Mouse (Mus musculus): ENCODE measurements around the gene Olfr159. TPM values are rescaled to one million over a fixed set of nuclear protein-coding genes. Genes with fewer than 3 reads are reported as not detected.

Olfr159 gene
- polyA plus RNA-seq (2017; shearing (Covaris generic)): not detected

GRCm38 (mm10) chr4:43770909-43771308 lies at the start of gene Olfr159:
TSS of gene Olfr159 (minus strand) at chr4:43771009.

DNA sequence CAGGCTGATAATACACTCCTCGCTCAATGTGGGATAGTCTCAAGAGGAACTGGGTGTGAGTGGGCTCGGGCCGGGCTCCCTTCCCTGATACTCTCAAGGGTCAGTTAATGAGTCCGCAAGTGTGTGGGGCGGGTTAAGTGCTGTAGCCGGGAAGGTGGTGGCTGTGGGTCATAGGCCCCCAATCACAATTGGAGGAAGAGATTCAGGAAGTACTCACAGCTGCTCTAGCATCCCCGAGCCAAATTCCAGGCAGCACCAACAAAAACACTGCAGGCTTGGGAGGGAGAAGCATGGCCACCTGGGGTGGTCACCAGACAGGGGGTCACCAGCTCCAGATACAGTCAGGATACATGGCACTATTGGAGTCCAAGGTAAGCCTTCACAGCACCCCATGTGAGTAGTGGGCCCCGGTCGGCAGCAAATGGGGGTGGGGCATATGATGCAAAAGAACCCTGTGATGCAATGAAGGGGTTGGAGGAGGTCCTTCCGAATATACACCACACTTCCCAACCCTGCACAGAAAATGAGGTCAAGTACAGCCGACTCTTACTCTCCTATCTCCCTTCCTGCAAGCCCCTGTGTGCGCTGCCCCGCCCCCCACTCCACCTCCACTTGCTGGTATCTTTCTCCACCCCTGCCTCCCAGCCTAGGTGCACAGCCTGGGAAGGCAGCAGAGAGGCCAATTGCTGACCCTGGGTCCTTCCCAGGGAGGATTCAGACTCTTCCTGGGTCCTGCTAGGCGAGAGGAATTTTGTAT lies 40.8 kb downstream of the Olfr159 start, which contains the start of gene Spaar:
Gene Spaar (plus strand): TSS at position 241 of the 757 bp plus-strand sequence.

GRCm38 (mm10) chr4:43726995-43727394 lies 43.8 kb downstream of the Olfr159 start, which contains the start of gene Hrct1:
TSS of gene Hrct1 (plus strand) at chr4:43727188.

Other genes starting within 250 kb of the Olfr159 start
- gene Tpm2, start 247.2 kb downstream of the Olfr159 start, polyA plus RNA-seq (2017; shearing (Covaris generic)): not detected
- gene Creb3, start 208.7 kb downstream of the Olfr159 start, polyA plus RNA-seq (2017; shearing (Covaris generic)): 82.0 TPM
- 266 TPM for gene Tln1, start 208.3 kb downstream of the Olfr159 start, polyA plus RNA-seq (2017; shearing (Covaris generic))
- gene Rgp1, start 192.3 kb downstream of the Olfr159 start, polyA plus RNA-seq (2017; shearing (Covaris generic)): 18.0 TPM
- 51.7 TPM for gene Gba2, start 192.1 kb downstream of the Olfr159 start, polyA plus RNA-seq (2017; shearing (Covaris generic))
- gene Msmp, start 186.5 kb downstream of the Olfr159 start, polyA plus RNA-seq (2017; shearing (Covaris generic)): 4.2 TPM
- gene Npr2, start 139.1 kb downstream of the Olfr159 start, polyA plus RNA-seq (2017; shearing (Covaris generic)): not detected
- gene Spag8, start 117.4 kb downstream of the Olfr159 start, polyA plus RNA-seq (2017; shearing (Covaris generic)): 0.39 TPM
- 73.0 TPM for gene Hint2, start 114.5 kb downstream of the Olfr159 start, polyA plus RNA-seq (2017; shearing (Covaris generic))
- gene Tmem8b, start 102.0 kb downstream of the Olfr159 start, polyA plus RNA-seq (2017; shearing (Covaris generic)): 2.1 TPM
- 1.2 TPM for gene Fam221b, start 101.9 kb downstream of the Olfr159 start, polyA plus RNA-seq (2017; shearing (Covaris generic))
- gene Olfr70, start 70.2 kb downstream of the Olfr159 start, polyA plus RNA-seq (2017; shearing (Covaris generic)): not detected
- gene Olfr71, start 60.8 kb downstream of the Olfr159 start, polyA plus RNA-seq (2017; shearing (Covaris generic)): not detected
- gene Hrct1, start 43.8 kb downstream of the Olfr159 start, polyA plus RNA-seq (2017; shearing (Covaris generic)): not detected
- 0.11 TPM for gene Spaar, start 41.0 kb downstream of the Olfr159 start, polyA plus RNA-seq (2017; shearing (Covaris generic))
- not detected for gene Olfr156, start 52.9 kb upstream of the Olfr159 start, polyA plus RNA-seq (2017; shearing (Covaris generic))
- gene Olfr157, start 69.2 kb upstream of the Olfr159 start, polyA plus RNA-seq (2017; shearing (Covaris generic)): 0.10 TPM
- not detected for gene Olfr155, start 80.6 kb upstream of the Olfr159 start, polyA plus RNA-seq (2017; shearing (Covaris generic))
- gene Reck, start 104.5 kb upstream of the Olfr159 start, polyA plus RNA-seq (2017; shearing (Covaris generic)): 6.3 TPM
- 219 TPM for gene Glipr2, start 186.4 kb upstream of the Olfr159 start, polyA plus RNA-seq (2017; shearing (Covaris generic))
- gene Ccin, start 212.5 kb upstream of the Olfr159 start, polyA plus RNA-seq (2017; shearing (Covaris generic)): not detected
- 155 TPM for gene Clta, start 233.4 kb upstream of the Olfr159 start, polyA plus RNA-seq (2017; shearing (Covaris generic))

Data from CD4-positive, CD25-positive, alpha-beta regulatory T cell (primary cell).